Mouse (Mus musculus) limb, embryonic 13.5 days (tissue): ENCODE measurements around the gene Vmn1r66. TPM values are rescaled to one million over a fixed set of nuclear protein-coding genes. Genes with fewer than 3 reads are reported as not detected.
"Not testable (repeated sequence)": the region's sequence is repeated elsewhere in the genome, so short reads cannot be mapped to it uniquely, and the experiment has no call there.

Source experiments
- ATAC-seq: fragments of 200-750 bp; cut with Nextera tagmentation; 2 replicates; pipeline ENCODE4 v1.8.0; 2017; ENCODE audit warnings: low read depth, moderate number of reproducible peaks, moderate TSS enrichment; ENCODE audit not compliant: low FRiP score
- H3K27ac ChIP-seq: fragments of 300-500 bp; sonication (generic); 2 replicates; pipeline ENCODE4 v1.5.1; 2015; ENCODE audit warnings: inconsistent platforms, mild to moderate bottlenecking, moderate library complexity
- H3K27me3 ChIP-seq: fragments of 300-500 bp; sonication (generic); 2 replicates; pipeline ENCODE4 v1.6.1; 2015; ENCODE audit warnings: mild to moderate bottlenecking, inconsistent platforms
- H3K36me3 ChIP-seq: fragments of 300-500 bp; sonication (generic); 2 replicates; pipeline ENCODE4 v1.6.1; 2015; ENCODE audit warnings: inconsistent platforms, mild to moderate bottlenecking, moderate library complexity
- H3K4me1 ChIP-seq: fragments of 300-500 bp; sonication (generic); 2 replicates; pipeline ENCODE4 v1.6.1; 2015; ENCODE audit warnings: inconsistent platforms
- H3K4me2 ChIP-seq: fragments of 300-500 bp; sonication (generic); replicated peaks from 2 replicates; pipeline ENCODE4 v1.6.1; 2015; ENCODE audit warnings: inconsistent platforms, mild to moderate bottlenecking, moderate library complexity
- H3K4me3 ChIP-seq: fragments of 300-500 bp; sonication (generic); 2 replicates; pipeline ENCODE4 v1.5.1; 2015; ENCODE audit warnings: moderate library complexity, mild to moderate bottlenecking, inconsistent platforms
- H3K9ac ChIP-seq: fragments of 300-500 bp; sonication (generic); 2 replicates; pipeline ENCODE4 v1.6.1; 2015; ENCODE audit warnings: mild to moderate bottlenecking, inconsistent platforms
- H3K9me3 ChIP-seq: fragments of 300-500 bp; sonication (generic); 2 replicates; pipeline ENCODE4 v1.6.1; 2016; ENCODE audit warnings: inconsistent platforms
- WGBS: fragments of 180-500 bp; shearing (Covaris S2); methylation state at CpG from one replicate; pipeline ENCODE4 v1.1.7; 2015; 5-methylcytosine and 5-hydroxymethylcytosine counted together
- polyA plus RNA-seq: library from polyadenylated mRNA; unstranded; fragments of >200 nt; fragmentation: Nextera tagmentation; extraction: Ambion mirVana; gene quantifications from 2 replicates; pipeline ENCODE4 v1.2.1, GENCODE M21; 2015

The Vmn1r66 gene
- not detected in 2 replicates for polyA plus RNA-seq

GRCm38 (mm10) chr7:10277906-10278305 is at the start of gene Vmn1r66:
Vmn1r66 (minus strand) TSS chr7:10278006.
- Histone ChIP-seq H3K9ac (no peak within 1 kb of the TSS), H3K9me3 (peaks cover under 1% of the 10 kb centered on the region; the same call in 1 of the 2 replicates), H3K4me3 (no peak within 1 kb of the TSS), H3K36me3 (no peaks in the 10 kb centered on the region), H3K27me3 (no peaks in the 10 kb centered on the region), H3K4me1 (no peaks in the 10 kb centered on the region), H3K27ac (no peak within 1 kb of the TSS), H3K4me2 (no peak within 1 kb of the TSS)
- ATAC-seq, result no peak

GRCm38 (mm10) chr7:10325462-10325861 is 47.7 kb upstream of the Vmn1r66 start:
- H3K27me3 ChIP-seq, H3K27ac ChIP-seq, ATAC-seq, H3K36me3 ChIP-seq, H3K9ac ChIP-seq, H3K4me2 ChIP-seq, H3K4me1 ChIP-seq, H3K4me3 ChIP-seq: not testable (repeated sequence)
- 79% methylated on average over 20 of the region's 20 CpGs for WGBS
- peaks cover 35% of the 10 kb centered on the region for H3K9me3 ChIP-seq

- no peak overlapping the region for H3K27ac ChIP-seq
- H3K9me3 ChIP-seq, result peaks cover 51% of the 10 kb centered on the region
- 92% methylated on average over 13 of the region's 13 CpGs for WGBS
- no peak overlapping the region for H3K4me3 ChIP-seq
- no peaks in the 10 kb centered on the region for H3K36me3 ChIP-seq
- no peak overlapping the region for H3K9ac ChIP-seq
- H3K27me3 ChIP-seq, result no peaks in the 10 kb centered on the region
- H3K4me1 ChIP-seq, result no peaks in the 10 kb centered on the region
- no peak overlapping the region for H3K4me2 ChIP-seq
- no peak for ATAC-seq
Observed at GRCm38 (mm10) chr7:10252075-10252474, 25.7 kb downstream of the Vmn1r66 start.

- Histone ChIP-seq H3K4me3 (no peak overlapping the region), H3K4me2 (no peak overlapping the region), H3K9ac (no peak overlapping the region), H3K36me3 (no peaks in the 10 kb centered on the region), H3K9me3 (peaks cover 51% of the 10 kb centered on the region), H3K4me1 (no peaks in the 10 kb centered on the region), H3K27ac (no peak overlapping the region), H3K27me3 (no peaks in the 10 kb centered on the region)
- 82% methylated on average over 5 of the region's 5 CpGs for WGBS
- no peak for ATAC-seq
Observed at GRCm38 (mm10) chr7:10249146-10249545, 28.7 kb downstream of the Vmn1r66 start.

Other genes with a start within 250 kb of the Vmn1r66 start
- gene Vmn2r50, start 224.7 kb downstream of the Vmn1r66 start, polyA plus RNA-seq, result not detected in 2 replicates
- not detected in 2 replicates for gene Vmn2r51, start 172.3 kb downstream of the Vmn1r66 start, polyA plus RNA-seq
- not detected in 2 replicates for gene Vmn2r52, start 101.4 kb downstream of the Vmn1r66 start, polyA plus RNA-seq
- gene Vmn1r67, start 165.3 kb upstream of the Vmn1r66 start, polyA plus RNA-seq, result not detected in 2 replicates
- 22.4 and 22.7 TPM in 2 replicates for gene Zik1, start 217.4 kb upstream of the Vmn1r66 start, polyA plus RNA-seq